Mouse (Mus musculus) spleen, postnatal 14 days (tissue): Measurements from ENCODE around the gene Ncoa7.
"Not testable (repeated sequence)": the region's sequence is repeated elsewhere in the genome, so short reads cannot be mapped to it uniquely, and the experiment has no call there.

Experiments used
- DNase-seq, 2 experiments: peaks; one replicate each; pipeline ENCODE4 v3.0.0; 2021 to 2022; ENCODE audit warnings: low spot score in 2 of 2

The Ncoa7 gene

DNA sequence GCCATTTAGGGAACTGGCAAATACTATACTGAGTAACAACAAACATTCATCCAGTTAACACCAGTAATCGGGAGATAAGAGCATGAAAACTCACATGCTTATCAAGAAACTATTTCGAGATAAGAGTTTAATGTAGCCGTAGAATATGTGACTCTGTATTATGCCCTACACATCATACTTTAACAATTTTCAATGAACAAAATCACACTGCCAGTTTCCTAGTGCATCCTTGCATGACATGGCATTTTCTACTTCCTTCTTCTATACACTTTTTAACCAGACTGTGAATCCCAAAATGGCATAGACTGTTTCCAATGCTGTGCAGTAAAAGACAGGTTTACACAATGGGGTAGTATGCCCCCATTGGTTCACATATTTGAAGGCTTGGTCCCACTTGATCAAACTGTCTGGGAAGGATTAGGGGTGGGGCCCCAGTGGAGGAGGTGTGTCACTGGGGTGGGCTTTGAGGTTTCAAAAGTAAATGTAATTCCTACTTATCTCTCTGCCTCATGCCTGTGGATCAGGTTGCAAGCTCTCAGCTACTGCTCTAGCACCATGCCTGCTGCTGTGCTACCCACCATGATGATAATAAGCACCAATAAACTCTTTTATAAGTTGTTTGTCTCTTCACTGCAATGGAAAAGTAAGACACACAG, 15.3 kb downstream of the Ncoa7 start:
- no peak for DNase-seq

- DNase-seq = no peak
These were observed 16.9 kb downstream of the Ncoa7 start for GRCm38 (mm10) chr10:30786103-30786754.

- DNase-seq = not testable (repeated sequence)
These were observed 22.2 kb downstream of the Ncoa7 start for GRCm38 (mm10) chr10:30780921-30781320.

DNA sequence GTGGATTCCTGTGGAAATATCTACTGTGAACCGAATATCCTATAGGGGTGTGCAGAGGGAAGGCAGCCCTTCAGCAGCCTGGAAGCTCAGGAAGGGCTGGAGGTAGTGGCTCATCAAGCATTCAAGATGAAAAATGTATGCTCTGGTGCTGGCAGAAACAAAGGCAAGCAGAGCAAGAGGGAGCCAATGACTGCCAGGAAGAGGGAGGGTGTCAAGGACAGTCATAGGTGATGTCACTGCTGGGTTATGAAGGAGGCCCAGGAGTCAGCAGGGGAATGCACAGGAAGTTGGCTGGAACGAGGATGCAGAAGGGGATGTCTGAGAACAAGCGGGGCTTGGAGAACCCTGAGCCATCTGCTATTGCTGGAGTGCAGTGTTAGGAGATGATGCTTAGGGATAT, 24.9 kb downstream of the Ncoa7 start:
- DNase-seq = no peak

DNA sequence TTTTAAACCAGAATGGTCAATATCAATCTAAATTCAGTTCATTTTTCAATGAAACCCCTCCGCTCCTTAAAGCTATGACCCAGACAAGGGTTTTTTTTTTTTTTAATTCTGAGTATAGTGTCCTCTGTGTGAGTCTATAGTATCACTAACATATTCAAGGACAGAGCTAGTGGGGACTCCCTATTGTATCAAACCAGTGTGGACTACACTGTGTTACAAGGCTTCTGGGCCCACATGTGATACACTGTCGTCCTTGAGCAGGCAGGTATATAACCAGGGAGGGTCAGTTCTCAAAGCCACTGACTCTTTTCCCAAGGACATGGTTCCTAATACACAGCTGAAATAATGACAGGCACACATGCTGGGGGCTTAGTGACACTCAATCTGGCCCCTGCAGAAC, 27.1 kb downstream of the Ncoa7 start:
- no peak for DNase-seq

- no peak for DNase-seq
These were observed 27.6 kb downstream of the Ncoa7 start for GRCm38 (mm10) chr10:30775568-30775967.

DNA sequence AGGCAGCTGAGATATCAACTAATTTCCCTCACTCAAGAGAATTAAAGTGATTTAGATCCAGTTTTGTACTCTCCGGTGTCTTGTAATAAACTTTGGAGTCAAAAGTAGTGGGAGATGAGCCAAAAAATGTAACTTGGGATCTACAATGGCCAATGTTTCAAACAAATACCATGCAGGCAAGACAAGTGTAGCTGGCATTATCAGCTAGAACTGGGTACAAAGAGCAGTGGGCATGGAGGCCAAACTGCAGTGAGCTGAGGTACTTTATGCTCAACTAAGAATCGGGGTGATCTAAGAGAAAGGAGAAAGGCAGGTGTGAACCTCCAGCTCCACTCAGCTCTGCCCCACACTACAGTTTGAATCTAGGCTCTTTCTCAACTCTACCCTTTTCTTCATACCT, 28.7 kb downstream of the Ncoa7 start:
- DNase-seq = no peak

DNA sequence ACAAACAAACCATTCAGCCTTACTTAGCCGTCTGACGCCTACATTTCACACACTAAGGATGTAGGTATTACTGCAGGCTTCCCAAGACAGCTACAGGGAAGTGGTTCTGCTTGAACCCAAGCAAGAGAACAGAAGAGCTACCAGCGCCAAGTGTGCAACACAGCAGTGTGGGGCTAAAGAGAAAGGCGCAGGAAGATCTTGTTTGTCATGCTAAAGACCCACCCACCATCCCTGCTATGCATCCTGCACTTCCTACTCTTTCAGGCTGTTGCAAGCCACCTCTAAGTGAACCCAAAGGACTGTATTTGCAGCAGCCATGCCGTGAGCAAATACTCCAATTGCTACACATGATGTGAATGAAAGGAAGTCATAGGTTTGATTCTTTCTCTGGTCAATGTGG, 29.9 kb downstream of the Ncoa7 start:
- no peak for DNase-seq

DNA sequence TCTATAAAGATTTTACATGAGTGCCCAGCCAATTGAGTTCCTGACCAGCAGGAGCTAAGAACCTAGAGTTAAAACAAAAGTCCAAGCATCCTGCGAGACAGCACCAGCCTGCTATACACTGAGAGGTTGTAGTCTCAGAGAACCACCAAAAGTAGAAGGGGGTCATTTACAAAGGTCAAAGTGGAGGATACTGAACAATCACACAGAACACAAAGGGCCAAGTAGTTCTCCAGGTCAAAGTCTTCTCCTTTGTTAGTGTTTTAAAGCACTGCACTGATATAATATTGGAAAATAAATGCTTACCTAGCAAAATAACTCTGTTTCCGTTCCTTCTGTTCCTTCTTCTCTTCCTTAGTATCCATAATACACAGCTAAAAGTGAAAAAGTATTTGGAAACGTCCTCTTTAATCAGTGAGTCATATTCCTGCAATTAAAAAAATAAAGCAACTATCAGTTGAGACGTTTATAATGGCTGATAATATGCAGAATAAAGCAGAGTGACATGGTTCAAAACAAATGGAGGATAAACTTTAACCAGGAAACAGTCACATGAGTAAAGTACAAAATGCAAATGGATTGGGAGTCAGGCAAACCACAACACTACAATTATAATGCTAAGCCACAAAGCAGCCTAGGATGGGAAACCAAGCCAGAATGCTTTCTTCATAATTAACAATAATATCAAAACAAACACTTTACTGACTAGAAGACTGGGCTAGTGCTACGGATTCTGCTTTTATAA, 31.5 kb downstream of the Ncoa7 start:
- DNase-seq = no peak

DNA sequence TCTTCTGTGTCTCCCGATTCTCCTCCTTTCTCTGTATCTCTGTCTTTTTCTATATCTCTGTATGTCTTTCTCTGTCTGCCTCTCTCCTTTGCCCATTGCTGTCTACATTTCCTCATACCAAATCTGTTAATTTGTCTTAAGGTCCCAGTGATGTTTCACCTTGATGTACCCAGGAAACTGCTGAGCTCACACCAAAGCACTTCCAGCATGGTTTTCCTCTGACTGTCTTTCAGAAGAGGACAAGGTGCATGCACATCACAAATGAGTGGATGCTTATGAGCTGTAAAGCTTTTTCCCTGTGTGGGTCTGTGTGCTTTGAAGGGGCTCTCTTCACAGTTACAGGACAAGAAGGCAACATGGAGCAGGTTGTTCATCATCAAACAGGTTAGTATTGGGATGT, 34.3 kb downstream of the Ncoa7 start:
- DNase-seq = no peak

GRCm38 (mm10) chr10:30768250-30768649, 34.9 kb downstream of the Ncoa7 start:
- no peak for DNase-seq

DNA sequence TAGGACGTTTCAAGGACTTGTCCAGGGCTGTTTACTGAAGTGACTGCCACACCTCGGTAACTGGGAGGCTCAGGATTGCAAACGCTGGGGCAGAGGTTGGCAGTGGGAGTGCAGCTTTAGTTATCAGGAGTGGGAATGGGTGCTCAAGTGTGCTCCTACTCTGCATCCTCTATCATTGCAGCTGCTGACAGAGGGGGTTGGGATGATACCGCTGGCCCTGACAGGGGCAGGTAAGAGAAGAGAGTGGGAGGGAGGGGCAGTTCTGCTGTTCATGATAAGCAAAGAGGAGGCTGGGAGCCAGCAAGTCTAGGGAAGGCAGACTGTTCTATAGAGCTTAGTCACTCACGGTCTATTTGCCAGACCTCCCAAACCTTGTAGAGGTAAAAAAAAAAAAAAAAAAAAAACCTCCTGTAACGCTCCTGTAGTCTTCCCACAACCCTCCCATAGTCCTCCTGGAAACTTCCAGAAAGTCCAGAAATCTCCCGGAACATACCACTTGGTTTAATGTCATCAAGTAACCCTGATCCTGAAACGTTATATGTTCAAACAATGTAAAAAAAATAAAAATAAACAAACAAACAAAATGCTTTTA, 39.9 kb downstream of the Ncoa7 start:
- DNase-seq = peak; percentile 52 to 70

DNA sequence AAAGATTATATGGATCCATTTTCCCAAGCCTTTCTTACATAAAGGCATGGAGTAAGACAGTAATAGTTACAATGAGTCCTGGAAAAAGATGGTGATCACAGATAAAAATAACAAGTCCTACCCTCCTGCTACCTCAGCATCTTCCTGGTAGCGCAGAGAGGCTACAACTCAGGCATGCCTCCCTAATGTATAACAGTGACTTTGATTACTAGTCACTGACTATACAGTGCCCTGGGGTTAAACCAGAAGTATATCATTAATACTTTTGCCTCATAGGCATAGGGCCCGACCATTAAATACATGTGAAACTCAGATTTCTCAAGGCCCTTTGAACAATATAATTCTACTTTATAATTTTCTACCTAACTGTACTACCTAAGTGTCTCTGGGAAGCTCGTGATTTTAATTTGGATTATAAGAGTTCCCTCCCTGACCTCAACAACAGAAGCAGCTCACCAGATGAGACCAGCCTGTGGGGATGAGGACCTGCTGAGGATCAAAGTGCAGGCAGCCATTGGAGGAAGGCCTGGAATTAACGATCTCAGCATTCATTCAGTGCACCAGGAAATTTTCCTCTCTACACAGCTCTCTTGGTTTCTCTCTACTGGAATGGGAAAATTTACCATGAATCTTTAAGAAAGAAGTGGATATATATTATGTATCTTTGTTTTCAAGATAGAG, 40.7 kb downstream of the Ncoa7 start:
- no peak for DNase-seq

GRCm38 (mm10) chr10:30759360-30760147, 43.6 kb downstream of the Ncoa7 start:
- no peak for DNase-seq

DNA sequence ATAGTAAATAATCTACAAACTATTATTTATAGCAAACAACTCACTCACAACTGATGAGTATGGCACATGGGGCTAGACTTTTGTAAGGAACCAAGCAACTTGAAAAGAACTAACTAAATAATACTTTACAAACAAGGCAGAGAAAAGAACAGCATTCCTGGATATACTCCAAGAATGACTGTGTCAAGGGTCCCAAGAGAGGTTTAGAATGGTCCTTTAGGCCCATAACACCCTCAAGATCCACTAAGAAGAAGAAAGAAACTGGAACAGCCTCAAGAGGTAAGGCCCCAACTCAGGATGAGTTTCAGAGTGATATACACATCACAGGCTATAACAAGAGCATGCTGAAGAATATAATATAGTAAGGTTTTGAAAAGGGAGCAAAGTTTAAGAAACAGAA, 47.1 kb downstream of the Ncoa7 start:
- no peak for DNase-seq

GRCm38 (mm10) chr10:30754825-30755457, 48.2 kb downstream of the Ncoa7 start:
- DNase-seq = no peak

DNA sequence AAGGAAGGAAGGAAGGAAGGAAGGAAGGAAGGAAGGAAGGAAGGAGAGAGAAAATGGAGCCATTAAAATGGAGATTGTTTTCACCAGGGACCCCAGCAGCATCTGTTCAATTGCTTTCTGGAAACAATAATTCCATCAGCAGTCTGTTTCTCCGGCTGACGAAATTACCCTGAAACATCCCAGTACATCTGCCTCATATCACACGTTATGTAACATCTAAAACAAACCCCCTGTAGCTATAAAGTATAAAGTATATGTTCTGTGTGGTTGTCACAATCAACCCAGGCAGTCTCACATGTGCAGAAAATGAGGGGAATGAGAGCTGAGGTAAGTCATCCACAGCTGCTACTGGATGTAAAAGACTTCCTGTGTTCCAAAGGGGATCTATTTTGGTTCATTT, 49.0 kb downstream of the Ncoa7 start:
- no peak for DNase-seq

GRCm38 (mm10) chr10:30752485-30752884, 50.6 kb downstream of the Ncoa7 start:
- DNase-seq = no peak

GRCm38 (mm10) chr10:30751586-30751985, 51.5 kb downstream of the Ncoa7 start:
- DNase-seq = no peak

GRCm38 (mm10) chr10:30749807-30750206, 53.3 kb downstream of the Ncoa7 start:
- DNase-seq = no peak
